Mouse (Mus musculus): Measurements from ENCODE around the gene Rdh19.

The Rdh19 gene

DNA sequence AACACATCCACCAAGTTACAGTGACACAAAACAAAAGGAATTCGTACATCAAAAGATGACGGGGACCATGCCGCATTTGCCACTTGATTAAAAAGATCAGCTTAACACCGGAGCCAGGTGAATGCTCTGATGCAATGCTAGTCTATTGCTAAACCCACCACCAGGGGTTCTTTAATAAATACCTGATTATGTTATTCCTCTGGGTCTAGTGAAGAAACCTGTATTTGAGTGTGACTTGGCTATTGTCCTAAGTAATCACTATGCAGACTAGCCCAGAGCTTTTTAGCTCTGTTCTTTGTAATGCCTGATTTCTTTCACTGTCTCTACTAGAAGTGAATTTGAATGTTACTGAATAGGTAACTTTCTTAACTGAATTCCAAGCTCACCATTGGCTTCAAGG is 31.3 kb downstream of the Rdh19 start:
- no peak for DNase-seq

DNA sequence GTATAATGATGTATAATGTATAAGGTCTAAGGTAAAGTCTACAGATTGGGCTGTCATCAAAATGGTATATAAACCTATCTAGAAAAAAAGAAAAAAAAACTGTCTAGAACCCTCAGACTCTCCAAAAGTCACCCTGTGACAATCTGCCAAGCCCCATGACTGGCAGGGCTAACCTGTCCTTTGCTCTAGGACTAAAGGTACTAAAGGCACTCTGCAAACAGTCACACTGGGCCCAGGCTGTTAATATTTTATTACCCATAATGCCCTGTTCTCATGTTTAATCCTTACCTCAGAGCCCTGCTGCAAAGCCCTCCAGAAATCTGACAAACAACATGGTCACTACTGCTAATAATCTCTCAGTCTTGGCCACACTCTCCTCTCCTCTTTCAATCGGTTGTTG is 36.8 kb downstream of the Rdh19 start:
- peak; percentile 68 for DNase-seq

DNA sequence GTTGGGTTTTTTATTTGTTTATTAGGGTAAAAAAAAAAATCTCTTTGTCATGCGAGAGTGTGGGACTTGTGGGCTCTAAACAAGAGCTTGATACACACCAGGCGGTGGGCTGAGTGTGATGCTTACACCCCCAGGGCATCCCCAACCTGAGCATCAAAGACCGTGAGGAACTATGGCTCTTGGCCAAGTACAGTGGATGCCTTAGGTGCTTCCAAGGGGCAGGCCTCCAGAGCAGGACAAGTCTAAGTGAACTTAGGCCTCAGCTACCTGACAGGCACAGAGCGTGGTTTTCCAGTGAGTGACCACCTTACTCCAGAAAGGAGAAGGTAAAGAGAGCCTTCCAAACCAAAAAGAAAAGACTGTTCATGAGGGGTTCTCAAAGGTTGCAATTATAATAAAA is 37.2 kb downstream of the Rdh19 start:
- DNase-seq, result peak; percentile 51

- no peak for DNase-seq
Measured at GRCm38 (mm10) chr10:127888605-127889004, 38.9 kb downstream of the Rdh19 start, which contains the start of gene Rdh7. Rdh7 (minus strand) TSS chr10:127888817.

DNA sequence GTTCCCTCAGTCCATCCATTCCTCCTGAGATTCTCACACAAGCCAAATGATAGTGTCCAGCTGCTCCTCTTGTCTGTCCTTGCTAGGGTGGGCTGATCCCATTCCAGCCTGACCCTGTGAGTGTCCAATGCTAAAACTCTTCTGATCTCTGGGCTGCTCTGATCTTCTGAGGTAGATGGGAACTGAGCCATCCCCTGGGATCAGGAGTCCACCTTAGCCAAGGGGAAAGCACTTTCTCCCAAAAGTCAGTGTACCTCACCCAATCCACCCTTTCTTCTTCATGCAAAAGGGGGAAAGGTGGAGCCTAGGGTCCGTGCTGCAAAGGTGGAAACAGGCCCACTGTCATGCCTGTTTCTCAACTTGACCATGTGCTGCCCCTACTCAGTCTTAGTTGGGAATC is 41.8 kb downstream of the Rdh19 start:
- no peak for DNase-seq

GRCm38 (mm10) chr10:127893163-127894022 is 43.7 kb downstream of the Rdh19 start:
- DNase-seq, result peak; percentile 72

DNA sequence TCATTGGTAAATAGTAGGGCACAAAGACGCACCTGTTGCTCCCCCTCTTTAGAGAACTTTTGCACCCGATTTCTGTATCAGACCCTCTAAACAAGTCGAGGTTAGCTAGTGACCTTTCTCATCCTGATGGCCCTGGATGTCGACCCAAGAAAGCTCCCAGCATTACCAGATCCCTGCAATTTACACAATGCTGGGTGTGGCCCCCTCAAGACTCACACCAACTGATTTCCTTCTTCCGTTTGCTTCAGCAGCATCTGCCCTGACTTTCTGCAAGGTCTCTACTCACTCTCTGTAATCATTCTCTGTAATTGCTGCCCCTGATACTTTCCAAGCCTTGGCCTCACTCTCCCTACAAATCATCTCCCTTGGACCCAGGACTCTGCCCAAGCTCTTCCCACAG is 47.0 kb downstream of the Rdh19 start:
- DNase-seq, result no peak

- DNase-seq, result no peak
Measured at GRCm38 (mm10) chr10:127897506-127897905, 47.8 kb downstream of the Rdh19 start.

DNA sequence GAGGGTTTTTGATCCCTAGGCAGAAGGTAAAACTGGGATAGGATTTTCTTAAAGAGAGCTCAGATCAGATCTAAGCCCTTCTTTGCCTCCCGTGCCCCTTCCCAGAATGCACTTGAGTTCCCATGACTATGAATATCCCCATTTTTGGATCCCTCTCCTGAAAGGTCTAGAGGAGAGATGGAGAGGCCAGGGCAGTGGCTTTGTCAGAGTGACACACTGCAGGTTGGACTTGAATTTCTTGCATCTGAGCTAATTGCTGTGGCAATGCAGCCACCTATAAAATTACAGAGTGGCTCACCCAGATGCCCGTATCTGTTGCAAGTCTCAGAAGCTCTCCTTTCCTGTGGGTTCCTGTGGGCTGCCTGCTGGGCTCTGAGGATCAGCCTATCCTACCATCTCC is 48.5 kb downstream of the Rdh19 start, which contains the start of gene Sdr9c7:
Sdr9c7 (plus strand) TSS at position 301 of the 400 bp plus-strand sequence.
- DNase-seq, result no peak

GRCm38 (mm10) chr10:127899783-127900182 is 50.1 kb downstream of the Rdh19 start:
- DNase-seq, result no peak

DNA sequence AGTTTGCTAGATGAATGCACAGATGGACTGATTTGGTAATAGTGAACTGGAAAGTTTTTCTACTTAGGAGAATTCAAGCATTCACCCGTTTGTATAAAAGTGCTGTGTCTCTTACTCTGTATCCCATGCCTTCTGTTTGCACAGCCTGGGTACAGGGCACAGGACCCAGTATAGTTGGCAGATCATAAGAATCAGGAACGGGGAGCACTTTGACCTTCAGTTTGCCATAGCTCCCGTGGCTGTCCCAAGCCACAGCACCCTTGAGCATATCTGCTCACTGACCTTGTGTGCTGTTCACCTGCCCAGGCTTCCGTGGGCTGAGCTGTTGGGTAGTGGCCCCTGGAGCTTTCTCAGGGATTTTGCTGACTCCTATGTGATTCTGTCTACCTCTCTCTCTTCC is 52.0 kb downstream of the Rdh19 start:
- DNase-seq, result no peak

- DNase-seq, result no peak
Measured at GRCm38 (mm10) chr10:127903116-127903515, 53.4 kb downstream of the Rdh19 start.

DNA sequence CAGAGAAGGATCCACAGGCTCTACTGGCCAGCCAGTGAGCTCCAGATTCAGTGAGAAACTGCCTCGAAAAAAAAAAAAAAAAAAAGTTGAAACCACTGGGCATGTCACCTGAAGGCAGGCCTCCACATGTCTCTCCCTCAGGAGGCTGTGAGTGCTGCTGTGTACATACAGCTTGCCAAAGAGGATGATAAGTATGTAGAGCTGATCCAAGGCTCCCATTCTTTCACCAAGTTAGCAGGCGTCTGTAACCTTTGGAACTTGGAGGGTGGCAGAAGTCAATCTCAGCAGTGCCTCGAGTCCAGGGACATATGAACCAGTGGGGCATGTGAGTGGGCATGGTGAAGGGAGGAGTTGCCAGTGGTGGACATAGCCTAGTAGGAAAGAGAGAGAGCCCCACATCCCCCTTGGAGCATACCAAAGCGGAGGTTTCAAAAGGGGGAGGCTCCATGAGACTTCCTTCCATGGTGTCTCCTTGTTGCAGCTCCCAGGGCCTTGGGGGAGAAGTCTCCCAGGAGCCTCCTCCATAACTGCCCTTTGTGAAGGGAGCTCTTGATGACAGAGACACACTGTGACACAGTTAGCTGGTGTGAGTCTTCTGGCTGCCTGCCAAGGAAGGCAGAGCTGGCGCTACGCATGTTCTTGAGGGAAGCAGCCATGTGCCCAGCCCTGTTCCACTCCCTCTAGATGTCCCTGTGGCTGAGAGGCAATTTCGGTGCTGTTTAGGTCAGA is 55.2 kb downstream of the Rdh19 start:
- peak; percentile 34 for DNase-seq

- DNase-seq, result no peak
Measured at GRCm38 (mm10) chr10:127906138-127906537, 56.4 kb downstream of the Rdh19 start.

GRCm38 (mm10) chr10:127907386-127907951 is 57.7 kb downstream of the Rdh19 start:
- DNase-seq, result no peak
